Mouse (Mus musculus) brain, embryonic 14.5 days (tissue): Measurements from ENCODE around the gene Tank.

Experiments used
- CTCF ChIP-seq: fragments of 200-500 bp; IDR thresholded peaks from 2 replicates; pipeline ENCODE4 v1.5.1; 2012; ENCODE audit warnings: inconsistent platforms, mild to moderate bottlenecking, moderate library complexity, borderline replicate concordance; ENCODE audit not compliant: insufficient read depth, insufficient read length; ENCODE audit errors: extremely low read depth
- POLR2A ChIP-seq: fragments of 200-500 bp; IDR thresholded peaks from 2 replicates; pipeline ENCODE4 v1.6.1; 2012; ENCODE audit warnings: mild to moderate bottlenecking, inconsistent platforms, borderline replicate concordance; ENCODE audit not compliant: poor library complexity, insufficient read depth, insufficient read length, severe bottlenecking; ENCODE audit errors: extremely low read depth

DNA sequence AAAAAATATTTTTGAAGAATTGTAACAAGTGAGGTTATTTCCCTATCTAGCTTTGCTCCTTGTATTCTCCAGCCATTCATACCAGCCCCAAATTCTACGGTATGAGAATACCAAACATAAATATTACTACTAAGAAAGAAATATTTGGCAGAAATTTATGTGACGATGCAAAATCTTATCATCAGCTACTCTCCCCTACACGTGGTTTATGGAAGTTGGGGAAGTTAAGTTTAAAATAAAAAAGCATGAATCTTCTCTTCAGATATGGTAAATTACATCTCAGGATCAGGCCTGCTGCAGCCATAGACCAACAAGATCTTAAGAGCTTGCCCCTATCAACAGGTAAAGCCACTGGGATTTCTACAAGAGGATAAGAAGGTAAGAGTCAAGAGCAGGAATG is 1.9 kb upstream of the Tank start:
- TF ChIP-seq CTCF = no peak
- TF ChIP-seq POLR2A = no peak
